Mouse (Mus musculus) lung, adult 2 months (tissue): Measurements from ENCODE around the gene Abcg5.

Source experiments
- CTCF ChIP-seq: fragments of 200-500 bp; IDR thresholded peaks from 2 replicates; pipeline ENCODE4 v1.5.1; 2011; ENCODE audit warnings: mild to moderate bottlenecking, low read length, control low read depth; ENCODE audit not compliant: insufficient read depth
- POLR2A ChIP-seq: fragments of 200-500 bp; IDR thresholded peaks from 2 replicates; pipeline ENCODE4 v1.6.1; 2011; ENCODE audit warnings: low read depth, mild to moderate bottlenecking, control low read depth, low read length, borderline replicate concordance; ENCODE audit errors: extremely low read depth

- TF ChIP-seq CTCF (no peak), POLR2A (no peak)
Observed at GRCm38 (mm10) chr17:84611500-84611899, 71.3 kb downstream of the Abcg5 start.
